Mouse (Mus musculus) C2C12 (cell line): Measurements from ENCODE around the gene Camkmt. TPM values are rescaled to one million over a fixed set of nuclear protein-coding genes. Genes with fewer than 3 reads are reported as not detected.

Experiments used
- H3K27me3 ChIP-seq: one replicate; pipeline ENCODE4 v1.6.1; 2011; ENCODE audit not compliant: control insufficient read depth, insufficient read depth, insufficient read length
- H3K36me3 ChIP-seq: one replicate; pipeline ENCODE4 v1.6.1; 2011; ENCODE audit not compliant: control insufficient read depth, insufficient read depth
- H3K4me3 ChIP-seq: one replicate; pipeline ENCODE4 v1.5.1; 2011; ENCODE audit warnings: mild to moderate bottlenecking, control low read depth; ENCODE audit not compliant: poor library complexity, insufficient read depth, severe bottlenecking
- H3K79me2 ChIP-seq: one replicate; pipeline ENCODE4 v1.6.1; 2011; ENCODE audit not compliant: control insufficient read depth, insufficient read depth
- H3K79me3 ChIP-seq: one replicate; pipeline ENCODE4 v1.6.1; 2011; ENCODE audit warnings: low read depth, control low read depth
- H3ac ChIP-seq: one replicate; pipeline ENCODE3; 2011; ENCODE audit warnings: low read depth; ENCODE audit not compliant: control insufficient read depth, insufficient read length
- CEBPB ChIP-seq: IDR thresholded peaks from one replicate; pipeline ENCODE4 v1.6.1; 2011; ENCODE audit warnings: low read depth, mild to moderate bottlenecking, control low read depth, moderate library complexity
- CTCF ChIP-seq: IDR thresholded peaks from one replicate; pipeline ENCODE4 v1.5.1; 2011; ENCODE audit not compliant: control insufficient read depth, insufficient read depth, insufficient read length
- FOSL1 ChIP-seq: IDR thresholded peaks from one replicate; pipeline ENCODE4 v1.8.0; 2011; ENCODE audit warnings: mild to moderate bottlenecking, low read length; ENCODE audit not compliant: poor library complexity, insufficient read depth, severe bottlenecking
- MAX ChIP-seq: IDR thresholded peaks from one replicate; pipeline ENCODE4 v1.6.1; 2011; ENCODE audit warnings: mild to moderate bottlenecking, control low read depth
- MYOD1 ChIP-seq: IDR thresholded peaks from one replicate; pipeline ENCODE4 v1.6.1; 2011; ENCODE audit warnings: low read depth; ENCODE audit not compliant: control insufficient read depth, insufficient read length
- MYOG ChIP-seq: IDR thresholded peaks from one replicate; pipeline ENCODE4 v1.6.1; 2011; ENCODE audit not compliant: control insufficient read depth, insufficient read length; ENCODE audit errors: extremely low read depth
- USF1 ChIP-seq: IDR thresholded peaks from one replicate; pipeline ENCODE4 v1.6.1; 2011; ENCODE audit warnings: low read depth, mild to moderate bottlenecking, control low read depth, moderate library complexity
- polyA plus RNA-seq: library from polyadenylated mRNA; unstranded; fragments of >200 nt; fragmentation: generic; extraction: Trizol; gene quantifications from one replicate; pipeline ENCODE4 v1.2.1, GENCODE M21; 2012; ENCODE audit warnings: missing spikeins

Gene Camkmt
- polyA plus RNA-seq, 1 experiment, result 1.6 TPM

DNA sequence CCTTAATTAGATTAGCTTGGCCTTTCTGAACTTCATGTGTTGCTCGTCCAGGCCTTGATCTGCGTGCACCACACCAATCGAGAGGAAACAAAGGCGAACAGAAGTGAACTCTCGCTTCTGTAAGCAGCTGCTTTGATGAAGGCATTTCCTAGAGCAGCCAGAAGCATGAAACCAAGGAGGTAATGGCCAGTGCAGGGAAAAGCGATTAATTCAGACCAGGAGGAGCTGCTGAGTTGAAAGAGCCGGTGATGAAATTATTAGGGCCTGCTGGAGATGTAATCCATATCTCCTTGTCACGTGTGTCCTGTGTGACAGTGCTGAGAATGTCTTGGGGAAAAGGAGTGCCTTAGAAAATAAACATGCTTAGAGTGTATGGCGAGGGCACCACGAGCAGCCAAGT is 228.0 kb downstream of the Camkmt start:
- no peak overlapping the region for H3ac ChIP-seq
- no peaks in the 10 kb centered on the region for H3K36me3 ChIP-seq
- no peaks in the 10 kb centered on the region for H3K79me2 ChIP-seq
- H3K79me3 ChIP-seq, result no peaks in the 10 kb centered on the region
- no peak overlapping the region for H3K4me3 ChIP-seq
- TF ChIP-seq MYOG (no peak), MAX (no peak), USF1 (no peak), MYOD1 (no peak), CEBPB (no peak), CTCF (no peak), FOSL1 (no peak)
- H3K27me3 ChIP-seq, result no peaks in the 10 kb centered on the region

DNA sequence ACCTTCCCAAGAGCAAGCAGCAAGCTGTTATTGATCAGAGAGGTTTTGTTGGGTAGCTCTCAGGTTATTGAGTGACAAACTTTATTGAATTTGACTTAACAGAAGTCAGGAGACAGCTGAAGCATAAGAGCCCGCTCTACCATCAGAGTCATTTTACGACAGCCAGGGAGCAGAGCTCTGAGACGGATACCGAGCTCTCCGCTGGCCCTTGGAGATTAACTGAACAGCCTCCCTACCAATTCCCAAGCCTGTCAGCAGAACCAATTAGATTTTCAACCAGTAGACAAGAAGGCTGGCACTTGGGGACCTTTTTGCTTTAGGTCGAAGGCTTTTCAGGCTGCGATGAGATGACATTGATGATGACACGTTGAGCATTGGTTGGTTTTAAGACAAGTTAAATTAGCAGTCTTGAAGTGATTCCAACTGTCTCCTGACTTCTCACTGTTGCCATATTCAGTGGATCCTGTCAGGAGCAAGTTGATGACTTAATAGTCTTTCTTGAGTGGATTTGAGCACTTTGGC is 229.5 kb downstream of the Camkmt start:
- no peaks in the 10 kb centered on the region for H3K27me3 ChIP-seq
- TF ChIP-seq MYOG, result no peak
- no peak for TF ChIP-seq FOSL1
- TF ChIP-seq MAX, result no peak
- TF ChIP-seq CEBPB, result no peak
- TF ChIP-seq USF1, result no peak
- no peak for TF ChIP-seq CTCF
- no peak for TF ChIP-seq MYOD1
- no peak overlapping the region for H3ac ChIP-seq
- no peaks in the 10 kb centered on the region for H3K36me3 ChIP-seq
- no peaks in the 10 kb centered on the region for H3K79me3 ChIP-seq
- no peaks in the 10 kb centered on the region for H3K79me2 ChIP-seq
- H3K4me3 ChIP-seq, result no peak overlapping the region

DNA sequence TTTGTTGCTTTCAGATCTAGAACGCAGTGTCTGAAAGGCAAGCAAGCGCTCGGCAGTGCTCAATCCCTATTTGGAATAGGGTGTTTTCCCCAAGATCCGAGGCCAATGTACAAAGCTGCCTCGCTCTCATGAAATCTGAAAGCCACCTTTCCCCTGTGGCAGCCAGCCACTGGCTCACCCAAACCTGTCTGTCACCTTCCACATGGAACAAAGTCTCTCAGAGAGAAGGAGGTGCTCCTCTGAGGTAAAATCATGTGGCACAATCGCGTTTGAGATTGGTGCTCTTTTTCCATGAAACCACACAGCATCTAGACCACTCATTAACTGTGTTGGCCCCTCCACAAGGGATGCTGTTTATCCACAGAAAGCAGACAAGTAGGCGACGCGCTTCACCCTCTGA is 238.5 kb downstream of the Camkmt start:
- Histone ChIP-seq H3ac (no peak overlapping the region), H3K4me3 (no peak overlapping the region), H3K36me3 (no peaks in the 10 kb centered on the region), H3K79me3 (no peaks in the 10 kb centered on the region), H3K79me2 (no peaks in the 10 kb centered on the region), H3K27me3 (no peaks in the 10 kb centered on the region)
- TF ChIP-seq FOSL1 (no peak), MAX (no peak), USF1 (no peak), CTCF (no peak), MYOD1 (no peak), MYOG (no peak), CEBPB (no peak)

DNA sequence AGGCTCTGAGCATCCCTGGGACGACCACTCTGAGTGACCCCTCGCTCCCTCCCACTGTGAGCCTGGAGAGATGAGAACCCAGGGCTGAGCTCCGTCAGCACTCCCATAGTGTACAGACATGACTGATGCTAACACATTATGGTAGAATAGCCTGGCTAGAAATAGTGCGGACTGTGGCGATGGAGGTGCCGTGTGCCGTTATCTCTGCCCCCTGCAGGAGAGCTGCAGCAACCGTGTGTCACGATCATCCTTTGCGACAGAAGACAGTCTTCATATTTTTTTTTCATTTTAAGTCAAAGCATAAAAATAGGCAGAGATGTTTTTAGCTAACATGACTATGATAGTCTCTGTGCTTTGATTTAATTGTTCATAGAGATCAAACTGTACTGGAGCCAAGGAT is 245.1 kb downstream of the Camkmt start:
- Histone ChIP-seq H3K27me3 (no peaks in the 10 kb centered on the region), H3K79me3 (no peaks in the 10 kb centered on the region), H3K36me3 (no peaks in the 10 kb centered on the region), H3K79me2 (no peaks in the 10 kb centered on the region), H3K4me3 (no peak overlapping the region), H3ac (no peak overlapping the region)
- no peak for TF ChIP-seq MYOG
- no peak for TF ChIP-seq CTCF
- TF ChIP-seq USF1, result no peak
- no peak for TF ChIP-seq MYOD1
- no peak for TF ChIP-seq FOSL1
- TF ChIP-seq MAX, result no peak
- no peak for TF ChIP-seq CEBPB

DNA sequence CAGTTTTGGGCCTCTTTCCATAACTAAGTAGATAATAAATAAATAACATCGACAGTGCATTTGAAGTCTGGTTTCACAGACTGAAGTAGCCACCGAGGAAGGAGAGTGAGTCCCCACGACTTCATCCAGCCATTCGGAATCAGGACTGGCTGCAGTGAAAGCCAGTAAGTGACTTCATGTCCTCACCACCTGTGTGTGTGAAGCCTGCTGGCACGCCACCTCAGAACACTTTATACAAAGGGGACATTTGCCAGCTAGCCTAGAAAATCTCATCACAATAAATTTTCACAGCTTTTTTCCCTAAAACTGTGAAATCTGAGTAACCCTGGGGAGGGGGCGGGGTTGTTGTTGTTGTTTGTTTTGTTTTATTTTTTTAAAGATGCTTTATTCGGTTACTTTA is 247.3 kb downstream of the Camkmt start:
- no peaks in the 10 kb centered on the region for H3K79me3 ChIP-seq
- no peaks in the 10 kb centered on the region for H3K79me2 ChIP-seq
- no peak overlapping the region for H3K4me3 ChIP-seq
- no peaks in the 10 kb centered on the region for H3K36me3 ChIP-seq
- H3K27me3 ChIP-seq, result no peaks in the 10 kb centered on the region
- no peak overlapping the region for H3ac ChIP-seq
- TF ChIP-seq MAX (no peak), USF1 (no peak), CTCF (no peak), CEBPB (no peak), MYOG (no peak), MYOD1 (no peak), FOSL1 (no peak)
